Mouse (Mus musculus): ENCODE results near the gene Glis3. TPM values are rescaled to one million over a fixed set of nuclear protein-coding genes. Genes with fewer than 3 reads are reported as not detected.

Gene Glis3
- polyA plus RNA-seq, 1 experiment = 0.02 TPM

GRCm38 (mm10) chr19:28383425-28383824, 296.5 kb downstream of the Glis3 start:
- no peaks in the 10 kb centered on the region for H3K27me3 ChIP-seq (ENCODE audit: control insufficient read depth)
- H3K4me3 ChIP-seq (replicated peaks) = no peak overlapping the region

GRCm38 (mm10) chr19:28382168-28382911, 297.5 kb downstream of the Glis3 start:
- Histone ChIP-seq H3K4me1 (ENCODE audit: control insufficient read depth) (no peaks in the 10 kb centered on the region), H3K36me3 (ENCODE audit: control insufficient read depth) (no peaks in the 10 kb centered on the region), H3K27me3 (ENCODE audit: control insufficient read depth) (no peaks in the 10 kb centered on the region), H3K4me3 (replicated peaks) (no peak overlapping the region), H3K9me3 (ENCODE audit: control insufficient read depth, low read length) (no peaks in the 10 kb centered on the region)
- TF ChIP-seq TAL1 (IDR thresholded peaks at IDR 0.05; ENCODE audit: low read length) = no peak
- TF ChIP-seq GATA1 (IDR thresholded peaks at IDR 0.05; ENCODE audit: low read length) = no peak

More at GRCm38 (mm10) chr19:28383425-28383824, 296.5 kb downstream of the Glis3 start:
- H3K4me1 ChIP-seq (ENCODE audit: control insufficient read depth) = no peaks in the 10 kb centered on the region
- H3K9me3 ChIP-seq (ENCODE audit: control insufficient read depth, low read length) = no peaks in the 10 kb centered on the region
- TF ChIP-seq TAL1 (IDR thresholded peaks at IDR 0.05; ENCODE audit: low read length) (no peak), GATA1 (IDR thresholded peaks at IDR 0.05; ENCODE audit: low read length) (no peak)
- H3K36me3 ChIP-seq (ENCODE audit: control insufficient read depth) = no peaks in the 10 kb centered on the region

- Histone ChIP-seq H3K36me3 (ENCODE audit: control insufficient read depth) (no peaks in the 10 kb centered on the region), H3K4me1 (ENCODE audit: control insufficient read depth) (no peaks in the 10 kb centered on the region), H3K9me3 (ENCODE audit: control insufficient read depth, low read length) (no peaks in the 10 kb centered on the region), H3K27me3 (ENCODE audit: control insufficient read depth) (no peaks in the 10 kb centered on the region), H3K4me3 (replicated peaks) (no peak overlapping the region)
- TF ChIP-seq TAL1 (IDR thresholded peaks at IDR 0.05; ENCODE audit: low read length) (no peak), GATA1 (IDR thresholded peaks at IDR 0.05; ENCODE audit: low read length) (no peak)
Observed at GRCm38 (mm10) chr19:28381441-28381840, 298.4 kb downstream of the Glis3 start.

GRCm38 (mm10) chr19:28380691-28381262, 299.1 kb downstream of the Glis3 start:
- H3K36me3 ChIP-seq (ENCODE audit: control insufficient read depth) = no peaks in the 10 kb centered on the region
- no peak for TF ChIP-seq GATA1 (IDR thresholded peaks at IDR 0.05; ENCODE audit: low read length)
- H3K4me3 ChIP-seq (replicated peaks) = no peak overlapping the region
- no peaks in the 10 kb centered on the region for H3K9me3 ChIP-seq (ENCODE audit: control insufficient read depth, low read length)
- H3K27me3 ChIP-seq (ENCODE audit: control insufficient read depth) = no peaks in the 10 kb centered on the region
- no peaks in the 10 kb centered on the region for H3K4me1 ChIP-seq (ENCODE audit: control insufficient read depth)

GRCm38 (mm10) chr19:28377788-28378295, 302.0 kb downstream of the Glis3 start:
- Histone ChIP-seq H3K4me1 (ENCODE audit: control insufficient read depth) (no peaks in the 10 kb centered on the region), H3K27me3 (ENCODE audit: control insufficient read depth) (no peaks in the 10 kb centered on the region), H3K4me3 (replicated peaks) (no peak overlapping the region), H3K9me3 (ENCODE audit: control insufficient read depth, low read length) (no peaks in the 10 kb centered on the region), H3K36me3 (ENCODE audit: control insufficient read depth) (no peaks in the 10 kb centered on the region)
- TF ChIP-seq TAL1 (IDR thresholded peaks at IDR 0.05; ENCODE audit: low read length) = no peak
- no peak for TF ChIP-seq GATA1 (IDR thresholded peaks at IDR 0.05; ENCODE audit: low read length)

GRCm38 (mm10) chr19:28376401-28376800, 303.5 kb downstream of the Glis3 start:
- TF ChIP-seq TAL1 (IDR thresholded peaks at IDR 0.05; ENCODE audit: low read length) (no peak), GATA1 (IDR thresholded peaks at IDR 0.05; ENCODE audit: low read length) (no peak)
- Histone ChIP-seq H3K27me3 (ENCODE audit: control insufficient read depth) (no peaks in the 10 kb centered on the region), H3K4me3 (replicated peaks) (no peak overlapping the region), H3K4me1 (ENCODE audit: control insufficient read depth) (no peaks in the 10 kb centered on the region), H3K9me3 (ENCODE audit: control insufficient read depth, low read length) (no peaks in the 10 kb centered on the region), H3K36me3 (ENCODE audit: control insufficient read depth) (no peaks in the 10 kb centered on the region)

- H3K4me3 ChIP-seq (replicated peaks) = no peak overlapping the region
- TF ChIP-seq TAL1 (IDR thresholded peaks at IDR 0.05; ENCODE audit: low read length) (no peak), GATA1 (IDR thresholded peaks at IDR 0.05; ENCODE audit: low read length) (no peak)
- no peaks in the 10 kb centered on the region for H3K4me1 ChIP-seq (ENCODE audit: control insufficient read depth)
- H3K36me3 ChIP-seq (ENCODE audit: control insufficient read depth) = no peaks in the 10 kb centered on the region
- H3K27me3 ChIP-seq (ENCODE audit: control insufficient read depth) = no peaks in the 10 kb centered on the region
- H3K9me3 ChIP-seq (ENCODE audit: control insufficient read depth, low read length) = no peaks in the 10 kb centered on the region
Observed at GRCm38 (mm10) chr19:28375746-28376145, 304.1 kb downstream of the Glis3 start.

GRCm38 (mm10) chr19:28374524-28374923, 305.4 kb downstream of the Glis3 start:
- Histone ChIP-seq H3K4me3 (replicated peaks) (no peak overlapping the region), H3K9me3 (ENCODE audit: control insufficient read depth, low read length) (no peaks in the 10 kb centered on the region), H3K36me3 (ENCODE audit: control insufficient read depth) (no peaks in the 10 kb centered on the region), H3K27me3 (ENCODE audit: control insufficient read depth) (no peaks in the 10 kb centered on the region), H3K4me1 (ENCODE audit: control insufficient read depth) (no peaks in the 10 kb centered on the region)
- TF ChIP-seq GATA1 (IDR thresholded peaks at IDR 0.05; ENCODE audit: low read length) (no peak), TAL1 (IDR thresholded peaks at IDR 0.05; ENCODE audit: low read length) (no peak)

- TF ChIP-seq GATA1 (IDR thresholded peaks at IDR 0.05; ENCODE audit: low read length) = no peak
- no peak for TF ChIP-seq TAL1 (IDR thresholded peaks at IDR 0.05; ENCODE audit: low read length)
- Histone ChIP-seq H3K27me3 (ENCODE audit: control insufficient read depth) (no peaks in the 10 kb centered on the region), H3K9me3 (ENCODE audit: control insufficient read depth, low read length) (no peaks in the 10 kb centered on the region), H3K36me3 (ENCODE audit: control insufficient read depth) (no peaks in the 10 kb centered on the region), H3K4me3 (replicated peaks) (no peak overlapping the region), H3K4me1 (ENCODE audit: control insufficient read depth) (no peaks in the 10 kb centered on the region)
Observed at GRCm38 (mm10) chr19:28368215-28368614, 311.7 kb downstream of the Glis3 start.
